Mouse (Mus musculus): Measurements from ENCODE around the gene Mcpt2. TPM values are rescaled to one million over a fixed set of nuclear protein-coding genes. Genes with fewer than 3 reads are reported as not detected.
"Not testable (repeated sequence)": the region's sequence is repeated elsewhere in the genome, so short reads cannot be mapped to it uniquely, and the experiment has no call there.

Mcpt2 gene
- polyA plus RNA-seq (2016; fragmentation: Nextera tagmentation; extraction: Ambion mirVana) = not detected in 2 replicates

- not testable (repeated sequence) for H3K36me3 ChIP-seq (replicated peaks); H3K27ac ChIP-seq; DNase-seq (ENCODE audit: extremely low spot score, low spot score); H3K4me1 ChIP-seq; H3K27me3 ChIP-seq (ENCODE audit: poor library complexity, severe bottlenecking); H3K4me3 ChIP-seq; H3K9me3 ChIP-seq
- 93% methylated on average over 1 of the region's 1 CpGs for WGBS
Observed at GRCm38 (mm10) chr14:56041792-56042191, at the start of gene Mcpt2. Mcpt2 (plus strand) TSS chr14:56042041.

GRCm38 (mm10) chr14:56013147-56013546 lies 28.7 kb upstream of the Mcpt2 start:
- Histone ChIP-seq H3K4me1 (no peaks in the 10 kb centered on the region), H3K27ac (no peak overlapping the region), H3K4me3 (no peak overlapping the region), H3K36me3 (replicated peaks) (no peaks in the 10 kb centered on the region), H3K9me3 (no peaks in the 10 kb centered on the region; the same call in 1 of the 2 replicates), H3K27me3 (ENCODE audit: poor library complexity, severe bottlenecking) (no peaks in the 10 kb centered on the region)
- 90% methylated on average over 3 of the region's 3 CpGs for WGBS
- no peak for DNase-seq (ENCODE audit: extremely low spot score, low spot score)

GRCm38 (mm10) chr14:56013924-56014323 lies 27.9 kb upstream of the Mcpt2 start:
- no peaks in the 10 kb centered on the region for H3K27me3 ChIP-seq (ENCODE audit: poor library complexity, severe bottlenecking)
- 87% methylated on average over 2 of the region's 2 CpGs for WGBS
- DNase-seq (ENCODE audit: extremely low spot score, low spot score) = no peak
- no peaks in the 10 kb centered on the region for H3K4me1 ChIP-seq
- H3K9me3 ChIP-seq = no peaks in the 10 kb centered on the region
- no peak overlapping the region for H3K4me3 ChIP-seq
- no peak overlapping the region for H3K27ac ChIP-seq
- no peaks in the 10 kb centered on the region for H3K36me3 ChIP-seq (replicated peaks)

- not testable (repeated sequence) for H3K36me3 ChIP-seq (replicated peaks); H3K27me3 ChIP-seq (ENCODE audit: poor library complexity, severe bottlenecking); H3K4me3 ChIP-seq; H3K9me3 ChIP-seq; DNase-seq (ENCODE audit: extremely low spot score, low spot score); H3K27ac ChIP-seq; H3K4me1 ChIP-seq
- WGBS = 85% methylated on average over 3 of the region's 3 CpGs
Observed at GRCm38 (mm10) chr14:56017671-56018070, 24.2 kb upstream of the Mcpt2 start, which contains the start of gene Mcpt1. Mcpt1 (plus strand) TSS chr14:56017971.

- Histone ChIP-seq H3K4me1 (no peaks in the 10 kb centered on the region), H3K9me3 (no peaks in the 10 kb centered on the region), H3K36me3 (replicated peaks) (no peaks in the 10 kb centered on the region), H3K27ac (no peak overlapping the region), H3K27me3 (ENCODE audit: poor library complexity, severe bottlenecking) (no peaks in the 10 kb centered on the region), H3K4me3 (no peak overlapping the region)
- DNase-seq (ENCODE audit: extremely low spot score, low spot score) = no peak
- 79% methylated on average over 1 of the region's 1 CpGs for WGBS
Observed at GRCm38 (mm10) chr14:56019446-56019845, 22.4 kb upstream of the Mcpt2 start.

GRCm38 (mm10) chr14:56021305-56021704 lies 20.5 kb upstream of the Mcpt2 start:
- 85% methylated on average over 4 of the region's 4 CpGs for WGBS
- not testable (repeated sequence) for H3K27me3 ChIP-seq (ENCODE audit: poor library complexity, severe bottlenecking); H3K27ac ChIP-seq; H3K9me3 ChIP-seq; DNase-seq (ENCODE audit: extremely low spot score, low spot score); H3K4me1 ChIP-seq; H3K4me3 ChIP-seq; H3K36me3 ChIP-seq (replicated peaks)

GRCm38 (mm10) chr14:56030395-56030794 lies 11.4 kb upstream of the Mcpt2 start, which contains the start of gene Mcpt9:
Mcpt9 (minus strand) TSS chr14:56030495.
- H3K9me3 ChIP-seq, H3K4me1 ChIP-seq: not testable (repeated sequence)
- WGBS = 83% methylated on average over 3 of the region's 3 CpGs

GRCm38 (mm10) chr14:56034433-56034832 lies 7.4 kb upstream of the Mcpt2 start:
- Histone ChIP-seq H3K9me3 (no peaks in the 10 kb centered on the region), H3K36me3 (replicated peaks) (no peaks in the 10 kb centered on the region), H3K27ac (no peak overlapping the region), H3K4me3 (no peak overlapping the region), H3K27me3 (ENCODE audit: poor library complexity, severe bottlenecking) (no peaks in the 10 kb centered on the region), H3K4me1 (no peaks in the 10 kb centered on the region)
- no peak for DNase-seq (ENCODE audit: extremely low spot score, low spot score)
- WGBS = 97% methylated on average over 2 of the region's 2 CpGs

More at GRCm38 (mm10) chr14:56030395-56030794, 11.4 kb upstream of the Mcpt2 start, which contains the start of gene Mcpt9:
- H3K27ac ChIP-seq; H3K27me3 ChIP-seq (ENCODE audit: poor library complexity, severe bottlenecking); DNase-seq (ENCODE audit: extremely low spot score, low spot score); H3K4me3 ChIP-seq; H3K36me3 ChIP-seq (replicated peaks): not testable (repeated sequence)

GRCm38 (mm10) chr14:56055408-56055807 lies 13.6 kb downstream of the Mcpt2 start:
- no peak overlapping the region for H3K27ac ChIP-seq
- H3K27me3 ChIP-seq (ENCODE audit: poor library complexity, severe bottlenecking) = no peaks in the 10 kb centered on the region
- DNase-seq (ENCODE audit: extremely low spot score, low spot score) = no peak
- 89% methylated on average over 3 of the region's 3 CpGs for WGBS
- no peak overlapping the region for H3K4me3 ChIP-seq
- no peaks in the 10 kb centered on the region for H3K9me3 ChIP-seq
- H3K36me3 ChIP-seq (replicated peaks) = no peaks in the 10 kb centered on the region
- no peaks in the 10 kb centered on the region for H3K4me1 ChIP-seq

- Histone ChIP-seq H3K9me3 (no peaks in the 10 kb centered on the region), H3K27ac (no peak overlapping the region), H3K4me3 (no peak overlapping the region), H3K36me3 (replicated peaks) (no peaks in the 10 kb centered on the region), H3K4me1 (no peaks in the 10 kb centered on the region), H3K27me3 (ENCODE audit: poor library complexity, severe bottlenecking) (no peaks in the 10 kb centered on the region)
- no peak for DNase-seq (ENCODE audit: extremely low spot score, low spot score)
- 92% methylated on average over 4 of the region's 4 CpGs for WGBS
Observed at GRCm38 (mm10) chr14:56057722-56058121, 15.9 kb downstream of the Mcpt2 start.

- H3K4me3 ChIP-seq; H3K27me3 ChIP-seq (ENCODE audit: poor library complexity, severe bottlenecking); H3K4me1 ChIP-seq; H3K27ac ChIP-seq; H3K9me3 ChIP-seq; DNase-seq (ENCODE audit: extremely low spot score, low spot score); H3K36me3 ChIP-seq (replicated peaks): not testable (repeated sequence)
- 85% methylated on average over 3 of the region's 3 CpGs for WGBS
Observed at GRCm38 (mm10) chr14:56062213-56062612, 20.4 kb downstream of the Mcpt2 start, which contains the start of gene Mcpt4. Mcpt4 (minus strand) TSS chr14:56062313.

- Histone ChIP-seq H3K4me1 (no peaks in the 10 kb centered on the region), H3K27ac (no peak overlapping the region), H3K4me3 (no peak overlapping the region), H3K9me3 (no peaks in the 10 kb centered on the region), H3K27me3 (ENCODE audit: poor library complexity, severe bottlenecking) (no peaks in the 10 kb centered on the region), H3K36me3 (replicated peaks) (no peaks in the 10 kb centered on the region)
- 89% methylated on average over 4 of the region's 4 CpGs for WGBS
- DNase-seq (ENCODE audit: extremely low spot score, low spot score) = no peak
Observed at GRCm38 (mm10) chr14:56082016-56082415, 40.2 kb downstream of the Mcpt2 start.

GRCm38 (mm10) chr14:56085167-56085566 lies 43.3 kb downstream of the Mcpt2 start, which contains the start of gene Mcpt8:
Mcpt8 (minus strand) TSS chr14:56085273.
- Histone ChIP-seq H3K27ac (no peak within 1 kb of the TSS), H3K36me3 (replicated peaks) (no peaks in the 10 kb centered on the region), H3K4me1 (no peaks in the 10 kb centered on the region), H3K9me3 (no peaks in the 10 kb centered on the region), H3K27me3 (ENCODE audit: poor library complexity, severe bottlenecking) (no peaks in the 10 kb centered on the region), H3K4me3 (no peak within 1 kb of the TSS)
- 95% methylated on average over 2 of the region's 2 CpGs for WGBS
- no peak for DNase-seq (ENCODE audit: extremely low spot score, low spot score)

- Histone ChIP-seq H3K4me3 (no peak overlapping the region), H3K36me3 (replicated peaks) (no peaks in the 10 kb centered on the region), H3K9me3 (no peaks in the 10 kb centered on the region), H3K27ac (no peak overlapping the region), H3K4me1 (no peaks in the 10 kb centered on the region), H3K27me3 (ENCODE audit: poor library complexity, severe bottlenecking) (no peaks in the 10 kb centered on the region)
- WGBS = 77% methylated on average over 3 of the region's 3 CpGs
- DNase-seq (ENCODE audit: extremely low spot score, low spot score) = no peak
Observed at GRCm38 (mm10) chr14:56086711-56087110, 44.9 kb downstream of the Mcpt2 start.

Data from forebrain, embryonic 10.5 days (tissue).